ENCODE assay signal across 7 mouse cellular contexts in the genomic region with DNA sequence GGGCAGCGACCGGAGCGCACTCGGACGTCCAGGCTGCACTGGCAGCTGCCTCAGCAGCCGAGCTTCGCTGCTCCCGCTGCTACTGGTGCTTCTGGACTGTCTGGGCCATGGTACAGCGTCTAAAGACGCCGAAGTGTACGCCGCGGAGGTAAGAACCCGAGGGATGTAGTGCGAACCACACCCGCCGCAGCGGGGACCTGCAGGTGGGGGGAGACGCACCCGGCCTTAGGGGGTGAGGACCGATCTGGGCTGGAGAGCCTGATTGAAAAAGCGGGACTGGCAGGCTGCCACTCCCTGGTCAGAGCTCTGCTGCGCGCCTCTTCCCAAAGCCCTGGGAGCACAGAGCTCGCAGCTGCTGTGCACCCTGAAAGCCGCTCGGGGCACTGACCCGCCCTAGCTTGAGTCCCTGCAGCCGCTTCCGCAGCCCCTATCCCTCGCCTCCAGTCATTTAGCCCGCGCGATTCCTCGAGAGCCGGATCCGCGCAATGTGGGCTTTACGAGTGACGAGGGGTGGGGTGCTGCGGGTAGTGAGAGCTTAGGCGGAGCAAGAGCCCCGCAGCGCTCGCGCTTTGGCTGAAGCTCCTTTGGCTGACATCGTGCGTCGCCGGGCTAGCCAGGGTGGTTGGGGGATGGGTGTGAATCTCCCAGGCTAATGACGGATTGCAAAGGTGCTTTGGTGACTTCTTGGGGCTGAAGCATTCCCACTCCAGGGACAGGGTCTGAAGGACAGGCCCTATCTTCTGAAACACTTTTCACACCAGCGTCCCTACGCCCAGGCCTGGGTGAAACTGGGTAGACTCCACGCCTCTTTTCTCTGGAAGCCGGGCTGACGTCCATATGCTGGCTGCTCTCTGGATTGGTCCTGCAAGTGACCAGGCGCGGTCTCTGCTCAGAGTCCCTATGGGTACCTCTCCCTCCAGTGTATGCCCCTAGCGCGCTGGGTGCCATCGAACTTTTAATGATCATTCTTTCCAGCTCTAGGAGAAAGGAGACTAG. TPM values are rescaled to one million over a fixed set of nuclear protein-coding genes. Genes with fewer than 3 reads are reported as not detected.
DNase-seq lines count a peak whose midpoint lies in the region; ATAC-seq and TF ChIP-seq lines count a peak whose summit lies in the region.

No protein-coding gene starts in this region.

- H3K9ac ChIP-seq in ES-E14 (ENCODE audit: insufficient read depth, low read depth, low read length, poor library complexity, severe bottlenecking): peak overlapping the region; percentile 76
- peak overlapping the region; percentile 96 for H3K9ac ChIP-seq in heart, embryonic 13.5 days

- no peak for DNase-seq in ES-E14 (ENCODE audit: low read depth, low spot score)
- peak; percentile 8 for DNase-seq in T-cell, adult 2 months (ENCODE audit: low spot score)
- DNase-seq in embryo, embryonic 11 days: peak; percentile 80
- peak; percentile 53 for DNase-seq in kidney, postnatal 14 days
- peak; percentile 64 for DNase-seq in mesoderm, embryonic 11.5 days (ENCODE audit: low read depth, low spot score)
- peak; percentile 55 for DNase-seq in testis, postnatal 10 days (ENCODE audit: low spot score)

- H3K9me3 ChIP-seq in ES-E14 (ENCODE audit: control insufficient read depth, insufficient read depth, low read depth, low read length): no peaks in the 10 kb centered on the region
- H3K9me3 ChIP-seq in heart, embryonic 13.5 days: no peaks in the 10 kb centered on the region

- H3K36me3 ChIP-seq in ES-E14 (ENCODE audit: control insufficient read depth, insufficient read depth, low read length, poor library complexity, severe bottlenecking): no peaks in the 10 kb centered on the region
- peaks cover 15% of the 10 kb centered on the region for H3K36me3 ChIP-seq in heart, embryonic 13.5 days

- no peak overlapping the region for H3K27ac ChIP-seq in ES-E14 (ENCODE audit: insufficient read depth, low read depth, low read length, poor library complexity, severe bottlenecking)
- H3K27ac ChIP-seq in heart, embryonic 13.5 days (replicated peaks): peak overlapping the region; percentile 98

- no peak for ATAC-seq in heart, embryonic 13.5 days (ENCODE audit: extremely low read depth, insufficient number of reproducible peaks, low FRiP score, low TSS enrichment)

- H3K27me3 ChIP-seq in heart, embryonic 13.5 days (replicated peaks): no peaks in the 10 kb centered on the region

- peaks cover 0 to 2% of the 10 kb centered on the region in 2 experiments for H3K4me1 ChIP-seq in ES-E14 (ENCODE audit: control insufficient read depth in 2 of 2, insufficient read depth in 2 of 2, low read length in 2 of 2, poor library complexity in 1 of 2)
- H3K4me1 ChIP-seq in heart, embryonic 13.5 days: peaks cover 79% of the 10 kb centered on the region

- H3K4me3 ChIP-seq in ES-E14 (ENCODE audit: insufficient read depth in 1 of 2, low read depth in 1 of 2, low read length in 2 of 2, poor library complexity in 1 of 2, severe bottlenecking in 1 of 2): peak overlapping the region; percentile 83 to 94
- peak overlapping the region; percentile 90 for H3K4me3 ChIP-seq in heart, embryonic 13.5 days

- WGBS in heart, embryonic 13.5 days: 2% methylated on average over 62 of the region's 62 CpGs

- peak overlapping the region; percentile 84 for H3K4me2 ChIP-seq in heart, embryonic 13.5 days

- in situ Hi-C loops in ES-E14 (cut with MboI; ENCODE audit: low sequenced_read_pairs in 2 of 2, unreplicated experiment in 2 of 2): no loop called here

TF ChIP-seq in ES-E14, 5 proteins besides CTCF, POLR2A, EP300 and RAD21:
- TF ChIP-seq ZNF384 (IDR thresholded peaks at IDR 0.05; ENCODE audit: low read depth, low read length) (no peak), ZC3H11A (IDR thresholded peaks at IDR 0.05; ENCODE audit: borderline replicate concordance, low read depth, low read length) (no peak), HCFC1 (IDR thresholded peaks at IDR 0.05; ENCODE audit: borderline replicate concordance, insufficient read depth, low read length) (no peak), MAFK (IDR thresholded peaks at IDR 0.05; ENCODE audit: insufficient read depth, low read depth, low read length) (no peak), CHD2 (IDR thresholded peaks at IDR 0.05; ENCODE audit: low read depth, low read length) (no peak)

RNA-seq across cellular contexts. Expression of a gene that starts 1.1 kb away (rescaled TPM):
- 5.0 and 5.4 TPM in 2 replicates for total RNA-seq in ES-E14 (2012; rRNA removed)
- 42.5 and 43.4 TPM in 2 replicates for polyA plus RNA-seq in heart, embryonic 13.5 days (2015; fragmentation: Nextera tagmentation; extraction: Ambion mirVana)

RNA-seq across cellular contexts. Expression of a gene that starts 21.1 kb away (rescaled TPM):
- total RNA-seq in ES-E14 (2012; rRNA removed): 18.6 and 25.9 TPM in 2 replicates
- 25.5 and 29.1 TPM in 2 replicates for polyA plus RNA-seq in heart, embryonic 13.5 days (2015; fragmentation: Nextera tagmentation; extraction: Ambion mirVana)

RNA-seq across cellular contexts. Expression of a gene that starts 21.4 kb away (rescaled TPM):
- total RNA-seq in ES-E14 (2012; rRNA removed): 2.4 and 3.2 TPM in 2 replicates
- 5.6 and 5.9 TPM in 2 replicates for polyA plus RNA-seq in heart, embryonic 13.5 days (2015; fragmentation: Nextera tagmentation; extraction: Ambion mirVana)

RNA-seq across cellular contexts. Expression of a gene that starts 42.8 kb away (rescaled TPM):
- 0.45 and 0.95 TPM in 2 replicates for total RNA-seq in ES-E14 (2012; rRNA removed)
- 0.40 TPM in 1 of 2 replicates, not detected in the other for polyA plus RNA-seq in heart, embryonic 13.5 days (2015; fragmentation: Nextera tagmentation; extraction: Ambion mirVana)

RNA-seq across cellular contexts. Expression of a gene that starts 46.8 kb away (rescaled TPM):
- 1.1 and 1.5 TPM in 2 replicates for total RNA-seq in ES-E14 (2012; rRNA removed)
- polyA plus RNA-seq in heart, embryonic 13.5 days (2015; fragmentation: Nextera tagmentation; extraction: Ambion mirVana): 0.47 and 0.55 TPM in 2 replicates
